Mouse (Mus musculus): ENCODE measurements at regions not wholly inside any gene's neighbourhood (a gene's known extent, or its start where the extent isn't known, plus 50 kb on each side); places are given as distances from the start of the nearest gene placed in this dataset.
A peak's percentile ranks its signal among the peaks of the same experiment; 100 is the strongest.

DNA sequence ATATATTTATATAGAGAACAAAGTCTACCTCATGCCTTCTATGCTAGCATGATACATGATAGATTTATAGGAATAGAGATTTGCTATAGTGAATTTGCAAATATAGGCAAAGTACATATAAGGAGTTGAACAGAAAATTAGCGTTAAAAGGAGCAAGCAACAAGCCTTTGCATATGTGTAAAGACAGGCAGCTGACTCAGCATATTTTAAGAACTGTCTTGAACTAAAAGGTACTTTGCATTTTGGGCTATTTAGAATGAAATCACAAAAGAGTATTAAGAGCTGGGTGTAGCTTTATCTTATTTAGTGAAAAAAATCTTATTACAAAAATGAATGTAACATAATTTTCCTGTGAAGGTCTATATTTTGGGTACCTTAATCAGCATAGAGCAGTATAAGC, 149.9 kb upstream of the Syt1 start:
- DNase-seq (ENCODE audit: low read depth) = no peak
- TF ChIP-seq POLR2A (IDR thresholded peaks at IDR 0.05; ENCODE audit: borderline replicate concordance, extremely low read depth, insufficient read depth, insufficient read length, poor library complexity, severe bottlenecking) (no peak), CTCF (IDR thresholded peaks at IDR 0.05; ENCODE audit: borderline replicate concordance, extremely low read depth, insufficient read depth, insufficient read length) (no peak)

DNA sequence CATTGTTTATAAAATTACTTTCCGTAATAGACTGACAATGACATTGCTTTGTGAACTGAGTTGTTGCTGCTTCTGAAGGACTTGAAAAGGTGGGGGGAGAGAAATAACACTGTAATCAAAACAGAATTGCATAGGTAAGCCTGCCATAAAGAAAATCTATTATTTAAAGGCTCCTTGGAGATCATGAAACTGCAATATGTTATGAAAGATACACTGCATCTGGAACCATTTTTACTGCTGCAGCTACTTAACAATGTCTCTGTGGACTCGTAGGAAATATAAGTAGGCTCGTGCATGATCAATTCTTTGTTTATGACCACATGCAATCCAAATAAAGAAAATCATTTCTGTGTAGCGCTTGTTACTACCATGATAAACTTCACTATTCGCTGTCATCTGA, 145.0 kb upstream of the Syt1 start:
- no peak for DNase-seq (ENCODE audit: low read depth)
- TF ChIP-seq POLR2A (IDR thresholded peaks at IDR 0.05; ENCODE audit: borderline replicate concordance, extremely low read depth, insufficient read depth, insufficient read length, poor library complexity, severe bottlenecking) (no peak), CTCF (IDR thresholded peaks at IDR 0.05; ENCODE audit: borderline replicate concordance, extremely low read depth, insufficient read depth, insufficient read length) (no peak)

DNA sequence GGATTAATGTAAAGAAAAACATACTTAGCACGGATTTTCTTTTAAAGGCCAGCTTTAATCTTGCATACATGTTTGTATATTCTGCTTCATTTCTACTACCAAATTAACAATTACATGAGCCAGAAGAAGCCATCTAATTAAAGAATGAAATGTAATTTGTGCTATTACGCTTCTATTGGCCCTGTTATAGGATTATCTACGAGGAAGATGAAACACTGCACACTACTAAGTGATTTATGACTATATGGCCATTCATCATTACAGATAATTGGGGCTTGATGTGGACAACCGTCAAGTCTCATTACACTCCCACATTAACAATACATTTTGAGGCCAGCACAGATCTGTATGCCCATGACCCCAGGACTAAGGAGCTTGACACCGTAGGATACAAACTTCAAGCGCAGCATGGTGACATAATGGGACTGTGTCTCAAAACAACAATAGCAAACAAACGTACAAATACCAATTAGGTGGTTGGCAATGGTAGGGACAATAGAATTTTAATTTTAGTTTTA, 129.7 kb upstream of the Syt1 start:
- no peak for TF ChIP-seq CTCF (IDR thresholded peaks at IDR 0.05; ENCODE audit: borderline replicate concordance, extremely low read depth, insufficient read depth, insufficient read length)
- no peak for TF ChIP-seq POLR2A (IDR thresholded peaks at IDR 0.05; ENCODE audit: borderline replicate concordance, extremely low read depth, insufficient read depth, insufficient read length, poor library complexity, severe bottlenecking)

DNA sequence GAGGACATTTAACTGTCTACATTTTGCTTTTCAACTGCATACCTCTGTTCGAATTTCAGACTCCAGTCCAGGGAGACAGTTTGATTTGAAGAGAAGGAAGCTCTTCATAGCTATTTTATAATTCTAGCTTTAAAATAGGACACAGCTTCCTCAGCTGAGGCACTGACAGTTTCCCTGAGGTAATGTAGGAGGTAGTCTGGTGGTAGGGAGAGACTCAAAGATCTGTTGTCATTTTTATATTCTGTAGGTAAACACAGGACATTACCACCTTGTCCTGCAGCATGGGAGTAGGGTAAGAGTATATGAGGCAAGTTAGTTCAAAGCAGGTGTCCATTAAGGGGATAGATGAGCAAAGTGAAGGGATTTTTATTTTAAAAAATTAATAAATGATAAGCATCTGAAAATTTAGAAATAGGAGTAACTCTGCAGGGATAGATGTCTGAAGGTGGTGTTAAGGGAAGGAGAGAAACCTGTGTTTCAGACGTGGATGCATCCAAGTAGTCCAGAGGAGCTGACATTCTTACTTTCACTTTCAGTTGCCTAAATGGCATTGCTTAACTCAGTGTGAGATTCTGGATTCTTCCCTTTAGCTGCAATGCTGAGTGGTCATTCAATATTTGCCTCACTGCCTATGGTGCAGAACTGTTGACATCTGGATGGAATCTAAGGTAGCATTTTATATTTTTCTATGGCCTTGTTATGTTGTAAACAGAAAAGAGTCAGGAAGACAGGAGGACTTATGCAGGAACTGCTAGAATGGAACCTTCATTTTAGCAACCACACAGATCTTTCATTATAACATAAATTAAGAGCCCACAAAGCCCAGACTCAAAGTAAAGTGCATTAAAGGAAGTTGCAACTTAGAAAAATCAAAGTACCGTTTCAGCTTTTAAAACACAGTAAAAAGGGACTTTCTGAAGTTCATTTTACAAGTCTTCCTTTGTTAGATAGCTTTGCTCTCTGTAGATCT, 126.3 kb upstream of the Syt1 start:
- TF ChIP-seq POLR2A (IDR thresholded peaks at IDR 0.05; ENCODE audit: borderline replicate concordance, extremely low read depth, insufficient read depth, insufficient read length, poor library complexity, severe bottlenecking) = no peak
- no peak for TF ChIP-seq CTCF (IDR thresholded peaks at IDR 0.05; ENCODE audit: borderline replicate concordance, extremely low read depth, insufficient read depth, insufficient read length)
- no peak for DNase-seq (ENCODE audit: low read depth)

More for the DNA sequence above, 129.7 kb upstream of the Syt1 start:
- DNase-seq (ENCODE audit: low read depth) = no peak

DNA sequence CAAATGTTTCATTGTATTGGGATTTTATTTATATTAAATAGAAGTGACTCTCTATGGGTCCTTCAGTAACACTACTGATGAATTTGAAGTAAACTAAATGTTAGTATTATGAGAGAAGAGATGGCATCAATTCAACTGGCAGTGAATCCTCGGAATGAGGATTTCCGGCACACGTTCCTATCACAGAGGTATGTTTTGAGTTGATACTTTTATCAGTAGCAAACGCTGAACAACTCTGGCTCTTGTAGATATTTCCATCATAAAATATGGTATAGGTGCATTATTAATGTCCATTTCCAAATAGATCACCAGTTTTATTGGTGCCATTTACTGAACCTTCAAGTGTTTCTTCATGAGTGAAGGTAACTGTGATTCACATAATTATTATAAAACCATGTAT, 123.7 kb upstream of the Syt1 start:
- no peak for TF ChIP-seq POLR2A (IDR thresholded peaks at IDR 0.05; ENCODE audit: borderline replicate concordance, extremely low read depth, insufficient read depth, insufficient read length, poor library complexity, severe bottlenecking)
- TF ChIP-seq CTCF (IDR thresholded peaks at IDR 0.05; ENCODE audit: borderline replicate concordance, extremely low read depth, insufficient read depth, insufficient read length) = no peak

DNA sequence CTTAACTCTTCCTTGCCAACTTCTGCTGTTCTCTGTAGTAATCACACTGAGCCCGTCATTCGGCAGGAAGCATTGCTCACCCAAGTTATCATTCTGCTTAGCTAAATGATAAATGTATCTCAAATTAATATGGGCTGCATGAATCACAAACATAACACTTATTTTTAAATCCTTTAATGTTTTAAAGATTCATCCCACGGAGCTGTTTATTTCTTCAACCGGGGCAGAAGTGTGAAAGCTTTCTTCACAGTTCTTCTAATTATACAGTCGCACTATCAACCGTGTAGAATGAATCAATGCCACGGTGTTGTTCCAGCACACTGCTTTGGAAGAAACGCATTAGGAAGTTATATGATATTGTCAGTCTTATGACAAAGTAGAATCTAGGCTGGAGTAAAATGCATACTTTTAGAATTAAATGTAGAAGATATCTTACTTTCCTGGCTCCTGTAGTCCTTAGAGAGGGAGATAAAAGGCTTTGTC, 121.3 kb upstream of the Syt1 start:
- DNase-seq (ENCODE audit: low read depth) = peak; percentile 49
- TF ChIP-seq CTCF (IDR thresholded peaks at IDR 0.05; ENCODE audit: borderline replicate concordance, extremely low read depth, insufficient read depth, insufficient read length) (no peak), POLR2A (IDR thresholded peaks at IDR 0.05; ENCODE audit: borderline replicate concordance, extremely low read depth, insufficient read depth, insufficient read length, poor library complexity, severe bottlenecking) (no peak)

More for the DNA sequence above, 123.7 kb upstream of the Syt1 start:
- DNase-seq (ENCODE audit: low read depth) = no peak

DNA sequence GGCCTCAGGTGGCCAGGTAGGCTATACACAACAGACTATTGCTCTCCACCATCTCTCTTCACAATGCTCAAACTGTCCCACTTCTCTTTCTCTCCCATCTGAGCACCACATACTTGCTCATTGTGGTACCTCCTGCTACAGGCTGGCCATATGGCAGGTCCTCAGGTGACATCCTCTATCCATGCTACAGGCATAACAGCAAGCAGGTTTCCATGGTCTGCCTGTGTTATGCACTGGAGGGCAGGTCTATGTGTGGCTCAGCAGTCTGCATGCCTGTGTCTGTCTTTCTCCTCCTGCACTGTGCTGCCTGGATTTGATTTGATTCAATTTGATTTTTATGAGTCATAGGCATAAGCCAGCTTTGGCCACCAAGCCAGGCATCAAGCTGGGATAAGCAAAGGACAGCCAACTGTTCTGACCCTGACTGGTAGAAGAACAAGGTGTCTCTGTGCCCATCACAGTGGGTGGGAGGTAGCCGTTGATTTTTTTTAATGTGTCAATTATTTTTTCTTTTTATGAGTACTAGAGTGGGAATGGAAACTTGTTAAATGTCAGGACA, 118.8 kb upstream of the Syt1 start:
- no peak for DNase-seq (ENCODE audit: low read depth)
- TF ChIP-seq POLR2A (IDR thresholded peaks at IDR 0.05; ENCODE audit: borderline replicate concordance, extremely low read depth, insufficient read depth, insufficient read length, poor library complexity, severe bottlenecking) (no peak), CTCF (IDR thresholded peaks at IDR 0.05; ENCODE audit: borderline replicate concordance, extremely low read depth, insufficient read depth, insufficient read length) (no peak)

DNA sequence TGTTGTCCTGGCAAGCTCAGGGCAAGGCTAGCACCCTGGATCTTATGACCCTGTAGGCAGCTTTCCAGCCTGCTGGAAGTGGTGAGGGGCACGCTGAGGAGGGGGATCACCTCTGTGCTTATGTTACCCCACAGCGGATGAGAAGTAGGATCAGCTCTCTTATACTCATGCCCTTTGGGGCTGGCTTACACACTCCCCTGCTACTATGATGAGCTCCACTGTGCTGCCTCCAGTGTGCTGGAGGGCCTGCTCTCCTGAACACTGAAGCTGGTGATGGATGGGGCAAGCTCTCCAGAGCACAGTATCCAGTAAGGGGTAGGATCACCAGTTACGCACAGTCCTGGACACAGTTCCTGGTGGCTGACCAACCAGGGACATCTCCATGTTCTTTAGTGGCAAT, 118.3 kb upstream of the Syt1 start:
- no peak for DNase-seq (ENCODE audit: low read depth)
- no peak for TF ChIP-seq CTCF (IDR thresholded peaks at IDR 0.05; ENCODE audit: borderline replicate concordance, extremely low read depth, insufficient read depth, insufficient read length)

DNA sequence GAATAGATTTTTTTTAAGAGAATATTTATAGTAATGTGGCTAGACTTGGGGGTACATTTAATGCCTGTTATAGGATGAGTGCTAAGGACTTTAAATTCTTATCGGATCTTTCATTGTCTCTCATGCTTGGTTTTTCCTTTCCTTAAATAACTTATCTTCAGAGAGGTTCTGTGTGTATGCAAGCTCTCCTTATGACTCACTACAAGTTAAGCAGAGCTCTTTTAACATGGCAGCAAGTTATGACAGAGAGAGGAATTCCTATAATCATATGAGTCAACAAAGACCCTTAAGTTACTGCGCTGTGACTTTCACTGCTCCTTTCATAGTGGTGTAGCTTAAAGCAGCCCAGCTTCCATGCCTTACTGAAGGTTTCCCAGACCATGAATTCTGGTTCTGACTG, 115.9 kb upstream of the Syt1 start:
- no peak for DNase-seq (ENCODE audit: low read depth)
- TF ChIP-seq POLR2A (IDR thresholded peaks at IDR 0.05; ENCODE audit: borderline replicate concordance, extremely low read depth, insufficient read depth, insufficient read length, poor library complexity, severe bottlenecking) (no peak), CTCF (IDR thresholded peaks at IDR 0.05; ENCODE audit: borderline replicate concordance, extremely low read depth, insufficient read depth, insufficient read length) (no peak)

DNA sequence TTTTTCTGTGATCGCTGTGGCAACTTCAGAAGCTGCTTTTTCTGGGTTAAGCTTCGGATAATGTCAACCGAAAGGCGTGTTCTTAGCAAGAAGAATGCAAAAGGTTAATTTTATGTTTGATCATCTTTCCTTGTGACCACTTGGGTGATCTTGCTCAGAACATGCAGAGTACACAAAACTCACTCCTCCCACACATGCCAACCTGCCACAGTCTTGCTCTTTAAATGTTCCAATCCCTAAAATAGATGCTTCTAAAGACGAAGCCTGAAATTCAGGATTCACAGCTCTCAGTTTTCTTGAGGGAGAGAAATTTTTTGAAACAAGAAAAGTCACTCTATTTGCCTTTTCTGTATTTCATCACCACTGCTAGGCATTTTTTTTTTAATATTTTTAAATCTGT, 106.4 kb upstream of the Syt1 start:
- TF ChIP-seq POLR2A (IDR thresholded peaks at IDR 0.05; ENCODE audit: borderline replicate concordance, extremely low read depth, insufficient read depth, insufficient read length, poor library complexity, severe bottlenecking) (no peak), CTCF (IDR thresholded peaks at IDR 0.05; ENCODE audit: borderline replicate concordance, extremely low read depth, insufficient read depth, insufficient read length) (no peak)
- no peak for DNase-seq (ENCODE audit: low read depth)

DNA sequence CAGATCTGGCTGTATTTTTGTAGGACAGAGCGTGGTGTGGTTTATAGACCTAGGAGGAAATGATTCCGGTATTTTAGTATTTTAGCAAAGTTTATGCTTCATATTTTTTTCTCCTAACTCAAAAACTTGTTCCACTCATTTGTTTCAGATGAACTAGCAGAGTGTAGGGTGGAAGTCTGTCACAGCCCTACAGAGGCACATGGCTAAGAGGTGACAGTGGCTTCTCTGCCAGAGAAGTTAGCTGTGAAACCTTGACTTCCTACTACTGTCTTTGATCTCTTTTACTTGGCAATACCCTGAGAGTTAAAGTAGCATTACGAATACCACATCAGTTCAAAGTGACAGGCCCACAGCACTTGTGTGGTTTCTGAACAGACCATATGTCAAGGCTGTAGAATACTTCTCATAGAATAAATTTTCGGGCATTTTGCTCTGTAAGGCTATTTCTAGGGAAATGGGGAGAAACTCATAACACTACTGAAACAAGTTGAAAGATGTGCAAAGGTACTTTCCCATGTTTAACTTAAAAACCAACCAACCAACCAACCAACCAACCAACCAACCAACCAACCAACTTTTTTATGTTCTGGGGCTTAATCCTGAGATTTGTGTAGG, 104.3 kb upstream of the Syt1 start:
- DNase-seq (ENCODE audit: low read depth) = no peak
- no peak for TF ChIP-seq POLR2A (IDR thresholded peaks at IDR 0.05; ENCODE audit: borderline replicate concordance, extremely low read depth, insufficient read depth, insufficient read length, poor library complexity, severe bottlenecking)
- no peak for TF ChIP-seq CTCF (IDR thresholded peaks at IDR 0.05; ENCODE audit: borderline replicate concordance, extremely low read depth, insufficient read depth, insufficient read length)
